Mouse (Mus musculus) stomach, postnatal 0 days (tissue): ENCODE data around the gene Anxa2.

Experiments
- CTCF ChIP-seq: IDR thresholded peaks from 2 replicates; pipeline ENCODE4 v1.5.1; 2016; ENCODE audit warnings: antibody characterized with exemption, low read depth, mild to moderate bottlenecking, moderate library complexity
- EP300 ChIP-seq: optimal IDR thresholded peaks from 2 replicates; pipeline ENCODE3; 2016; ENCODE audit warnings: antibody characterized with exemption

DNA sequence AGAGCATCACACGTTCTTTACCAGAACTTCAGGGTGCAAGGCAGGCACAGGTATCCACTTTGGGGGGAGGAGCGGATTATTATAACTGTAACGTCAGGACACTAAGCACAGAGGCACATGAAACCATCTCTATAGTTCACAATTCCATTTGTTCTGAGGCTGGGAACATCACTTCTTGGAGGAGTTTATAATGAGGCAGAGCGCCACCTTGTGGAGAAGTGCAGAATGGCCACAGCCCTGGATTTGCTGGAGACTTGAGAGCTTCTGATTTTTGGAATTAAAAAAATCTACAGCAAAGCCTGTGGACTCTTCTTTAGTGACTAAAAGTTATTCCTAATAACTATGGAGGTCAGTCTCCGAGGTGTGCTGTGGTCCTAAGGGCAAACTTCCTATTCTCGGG, 49.1 kb downstream of the Anxa2 start:
- TF ChIP-seq EP300 (no peak), CTCF (peak; percentile 92)
